Mouse (Mus musculus) spleen, adult 2 months (tissue): ENCODE results near the gene Ttyh2.

ENCODE experiments used
- CTCF ChIP-seq: fragments of 200-500 bp; IDR thresholded peaks from 2 replicates; pipeline ENCODE4 v1.5.1; 2011; ENCODE audit warnings: mild to moderate bottlenecking, inconsistent platforms; ENCODE audit not compliant: insufficient read depth, insufficient read length, insufficient replicate concordance; ENCODE audit errors: extremely low read depth
- POLR2A ChIP-seq: fragments of 200-500 bp; IDR thresholded peaks from 2 replicates; pipeline ENCODE4 v1.6.1; 2011; ENCODE audit warnings: low read depth, low read length, inconsistent platforms

DNA sequence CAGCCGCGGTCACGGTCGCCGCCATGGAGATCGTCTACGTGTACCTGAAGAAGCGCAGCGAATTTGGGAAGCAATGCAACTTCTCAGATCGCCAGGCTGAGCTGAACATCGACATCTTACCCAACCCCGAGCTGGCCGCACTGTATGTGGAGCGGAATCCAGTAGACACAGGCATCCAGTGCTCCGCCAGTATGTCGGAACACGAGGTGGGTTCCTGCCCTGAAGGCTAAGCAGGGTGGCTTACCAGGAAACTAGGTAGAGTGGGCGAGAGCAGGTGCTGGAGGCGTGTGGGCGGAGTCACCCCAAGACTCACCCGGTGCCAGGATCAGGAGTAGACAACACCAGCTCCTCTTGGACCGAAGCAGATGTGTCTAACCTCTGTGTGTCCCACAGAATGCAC lies 57.7 kb downstream of the Ttyh2 start:
- TF ChIP-seq CTCF (no peak), POLR2A (no peak)
